Mouse (Mus musculus): ENCODE measurements around the gene Rspo4.

DNA sequence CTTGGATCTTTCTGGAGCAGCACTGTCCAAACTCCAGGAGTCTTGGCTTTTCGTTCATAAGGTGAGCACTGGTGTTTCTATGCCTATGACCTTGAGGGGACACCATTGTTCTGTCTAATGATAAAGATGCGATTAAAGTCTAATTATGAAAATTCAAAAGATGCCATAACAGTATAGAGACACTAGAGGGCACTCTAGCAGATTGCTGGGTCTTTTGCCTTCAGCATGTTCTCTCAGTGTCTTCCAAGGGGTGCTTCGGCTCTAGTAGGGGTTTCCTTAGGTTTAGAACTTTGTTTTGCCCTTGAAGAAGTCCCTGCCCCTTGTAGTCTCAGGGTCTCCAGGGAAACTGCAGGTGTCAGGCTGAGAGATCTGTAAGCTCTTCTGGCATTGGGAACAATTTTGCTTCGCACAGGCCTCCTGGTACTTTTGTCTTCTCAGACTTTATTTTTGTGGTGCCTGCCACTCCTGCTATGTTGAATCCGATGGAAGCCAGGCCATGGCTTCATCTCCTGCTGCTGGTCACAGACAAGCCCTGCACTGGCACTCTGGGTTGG is 19.6 kb downstream of the Rspo4 start:
- TF ChIP-seq TCF12 (IDR thresholded peaks at IDR 0.05; ENCODE audit: low read depth, low read length) (no peak), CTCF (conservative IDR thresholded peaks at IDR 0.05 in 1 of 2, IDR thresholded peaks at IDR 0.05 in 1 of 2; ENCODE audit: low read depth in 2 of 2, low read length in 2 of 2) (peak; percentile 65 to 83)
